Mouse (Mus musculus): ENCODE measurements at regions not wholly inside any gene's neighbourhood (a gene's known extent, or its start where the extent isn't known, plus 50 kb on each side); places are given as distances from the start of the nearest gene placed in this dataset.

DNA sequence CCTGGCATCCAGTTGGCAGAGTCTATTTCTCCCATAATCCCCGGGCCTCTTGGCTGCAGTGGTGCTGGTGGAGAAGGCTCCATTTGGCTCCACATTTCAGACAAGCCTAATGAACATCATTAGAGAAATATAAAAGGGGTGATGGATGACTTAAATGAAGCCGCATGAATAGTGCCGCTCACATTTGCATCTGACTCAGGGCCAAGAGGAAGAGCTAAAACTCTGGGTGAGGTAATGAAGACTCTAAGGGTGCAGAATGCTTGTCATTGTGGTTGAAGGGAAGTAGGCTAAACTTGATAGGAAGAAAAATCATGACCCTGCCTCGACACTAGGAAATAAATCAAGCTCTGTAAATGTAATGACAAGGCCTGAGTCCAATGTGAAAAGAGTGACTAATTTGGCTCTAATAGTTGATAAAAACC lies 298.3 kb upstream of the Gm21798 start:
- DNase-seq (ENCODE audit: extremely low read depth, low read depth, low spot score), result no peak

- DNase-seq (ENCODE audit: extremely low read depth, low read depth, low spot score), result no peak
Measured at GRCm38 (mm10) chr15:64520568-64520967, 296.9 kb upstream of the Gm21798 start.

DNA sequence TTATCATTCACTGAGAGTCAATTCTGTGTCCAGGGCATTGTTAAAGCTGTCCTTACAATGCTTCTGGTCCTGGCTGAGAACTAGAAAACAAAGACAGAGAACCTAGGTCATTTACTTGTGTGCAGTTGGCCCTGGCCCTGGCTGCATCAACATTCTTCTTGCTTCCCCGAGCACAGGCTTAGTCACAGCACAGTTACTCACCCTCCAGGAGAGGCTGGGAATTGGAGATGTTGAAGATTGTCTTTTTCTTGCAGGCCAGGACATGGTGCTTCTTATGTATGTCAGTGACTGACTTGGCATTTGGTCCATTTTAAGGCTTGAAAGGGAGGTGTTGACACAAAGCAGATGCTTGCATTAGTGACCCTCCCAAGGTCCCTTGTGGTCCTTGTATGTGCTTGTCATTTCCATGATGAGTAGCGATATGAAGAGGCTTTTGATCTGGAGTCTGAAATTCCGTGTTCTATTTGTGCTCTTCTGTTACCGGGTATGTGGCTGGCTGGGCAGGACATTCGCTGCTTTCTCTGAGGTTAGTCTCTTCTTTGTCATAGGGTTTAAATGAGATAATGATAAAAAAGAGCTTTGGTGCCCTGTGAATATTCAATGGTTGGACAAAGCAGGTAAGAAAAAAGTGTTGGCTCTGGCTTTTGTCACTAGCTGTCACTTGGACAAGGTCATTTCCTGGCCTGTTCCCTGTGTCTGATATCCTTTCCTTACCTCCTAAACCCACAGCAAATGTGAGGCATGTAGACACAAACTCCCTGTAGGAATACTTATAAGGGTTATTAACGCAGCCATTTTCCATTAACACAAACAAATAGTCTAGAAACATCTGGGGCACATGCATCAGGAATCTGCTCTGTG lies 285.0 kb upstream of the Gm21798 start:
- DNase-seq (ENCODE audit: extremely low read depth, low read depth, low spot score), result no peak

- no peak for DNase-seq (ENCODE audit: extremely low read depth, low read depth, low spot score)
Measured at GRCm38 (mm10) chr15:64533169-64533795, 284.2 kb upstream of the Gm21798 start.

DNA sequence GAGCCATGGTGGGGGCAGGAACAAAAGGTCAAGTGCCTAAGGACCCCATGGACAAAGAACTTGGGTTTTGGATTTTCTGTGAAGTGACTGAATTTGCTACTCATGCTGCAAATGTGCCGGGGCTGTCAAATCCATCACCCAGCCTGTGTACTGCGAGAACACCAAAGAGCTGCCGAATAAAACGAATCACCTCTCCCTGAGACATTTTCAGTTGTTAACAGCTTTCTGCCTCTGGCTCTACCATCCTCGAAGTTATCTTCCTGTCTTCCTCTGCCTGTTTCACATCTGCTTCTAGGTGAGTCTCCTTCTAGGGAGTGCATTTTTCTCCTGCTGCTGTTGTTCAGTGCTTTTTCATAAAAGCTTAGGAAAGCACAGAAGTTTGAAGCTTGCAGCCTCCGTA lies 283.3 kb upstream of the Gm21798 start:
- no peak for DNase-seq (ENCODE audit: extremely low read depth, low read depth, low spot score)

DNA sequence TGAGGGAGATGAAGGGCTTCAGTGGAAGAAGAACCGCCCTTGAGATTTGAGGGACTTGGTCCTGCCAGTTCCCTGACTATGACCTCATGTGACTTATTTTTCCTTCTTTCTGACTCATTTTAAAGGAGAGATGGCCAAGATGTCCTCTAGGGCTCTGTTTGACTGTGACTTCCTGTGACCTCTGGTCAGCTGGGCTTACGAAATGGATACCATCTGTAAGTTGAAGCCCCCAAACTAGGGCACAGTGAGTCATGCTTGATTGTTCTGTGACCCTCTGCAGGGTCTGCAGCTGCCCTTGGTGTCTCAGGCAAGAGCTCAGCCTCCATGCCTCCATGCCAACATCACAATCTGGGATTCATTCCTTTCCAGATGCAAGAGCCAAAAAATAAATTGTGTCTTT lies 282.3 kb upstream of the Gm21798 start:
- DNase-seq (ENCODE audit: extremely low read depth, low read depth, low spot score), result no peak

GRCm38 (mm10) chr15:64541395-64541794 lies 276.1 kb upstream of the Gm21798 start:
- no peak for DNase-seq (ENCODE audit: extremely low read depth, low read depth, low spot score)

DNA sequence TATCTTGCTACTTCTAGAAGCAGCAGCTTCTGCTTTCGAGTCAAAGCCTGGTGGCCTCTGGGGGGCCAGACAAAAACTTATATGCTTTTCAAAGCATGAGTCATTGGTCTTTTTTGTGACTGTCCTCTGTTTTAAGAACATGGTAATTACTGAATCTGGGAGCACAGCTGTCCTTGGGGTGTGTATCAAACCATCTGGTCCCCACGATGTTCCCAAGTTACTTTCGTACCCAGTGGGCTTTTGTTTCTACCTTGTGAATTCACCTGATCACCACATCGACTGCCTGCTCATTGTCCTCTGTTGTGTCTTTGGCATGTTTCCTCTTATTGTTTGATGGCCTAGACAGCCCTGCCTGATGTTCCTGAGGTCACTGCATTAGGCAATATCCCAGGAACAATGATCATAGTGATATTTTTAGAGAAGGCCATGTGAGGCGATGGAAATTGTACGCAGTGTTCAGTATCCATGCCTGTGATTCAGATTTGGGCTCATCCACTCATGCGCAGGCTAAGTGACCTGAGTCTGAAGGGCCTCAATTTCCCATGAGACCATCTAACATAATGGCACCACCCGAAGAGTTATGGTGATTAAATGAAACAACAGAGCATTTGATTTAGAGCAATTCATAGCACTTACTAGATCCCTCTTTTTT lies 275.1 kb upstream of the Gm21798 start:
- no peak for DNase-seq (ENCODE audit: extremely low read depth, low read depth, low spot score)

GRCm38 (mm10) chr15:64542908-64543307 lies 274.6 kb upstream of the Gm21798 start:
- no peak for DNase-seq (ENCODE audit: extremely low read depth, low read depth, low spot score)

DNA sequence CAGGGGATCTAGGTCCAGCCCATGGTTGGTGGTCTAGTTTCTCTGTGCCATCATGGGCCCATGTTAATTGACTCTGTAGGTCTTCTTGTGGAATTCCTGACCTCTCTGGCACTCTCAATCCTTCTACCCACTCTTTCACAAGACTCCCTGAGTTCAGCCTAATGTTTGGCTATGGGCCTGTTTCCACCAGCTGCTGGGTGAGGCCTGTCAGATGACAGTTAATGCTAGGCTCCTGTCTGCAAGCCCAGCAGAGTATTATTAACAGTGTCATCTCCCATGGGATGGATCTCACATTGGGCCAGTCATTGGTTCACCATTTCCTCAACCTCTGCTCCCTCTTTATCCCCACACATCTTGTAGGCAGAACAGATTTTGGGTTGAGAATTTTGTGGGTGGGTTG lies 271.5 kb upstream of the Gm21798 start:
- DNase-seq (ENCODE audit: extremely low read depth, low read depth, low spot score), result no peak

DNA sequence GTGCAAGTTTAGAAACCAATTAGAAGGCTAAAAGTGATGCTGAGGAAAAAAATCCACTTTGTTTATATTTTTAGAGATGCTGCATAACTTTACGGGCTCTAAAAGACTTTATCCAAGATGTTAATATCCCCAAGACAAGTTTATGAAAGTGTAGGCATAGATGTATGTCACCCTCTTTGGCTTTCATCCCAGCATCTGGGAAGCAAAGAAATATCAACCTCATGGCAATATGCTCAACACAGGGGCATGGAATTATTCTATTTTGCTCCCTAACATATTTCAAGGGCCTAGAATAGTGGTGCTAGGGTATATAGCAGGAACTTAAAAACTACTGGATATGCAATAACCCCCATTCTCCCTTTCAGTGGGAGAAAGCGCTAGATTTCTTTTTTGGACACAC lies 260.0 kb upstream of the Gm21798 start:
- no peak for DNase-seq (ENCODE audit: extremely low read depth, low read depth, low spot score)

DNA sequence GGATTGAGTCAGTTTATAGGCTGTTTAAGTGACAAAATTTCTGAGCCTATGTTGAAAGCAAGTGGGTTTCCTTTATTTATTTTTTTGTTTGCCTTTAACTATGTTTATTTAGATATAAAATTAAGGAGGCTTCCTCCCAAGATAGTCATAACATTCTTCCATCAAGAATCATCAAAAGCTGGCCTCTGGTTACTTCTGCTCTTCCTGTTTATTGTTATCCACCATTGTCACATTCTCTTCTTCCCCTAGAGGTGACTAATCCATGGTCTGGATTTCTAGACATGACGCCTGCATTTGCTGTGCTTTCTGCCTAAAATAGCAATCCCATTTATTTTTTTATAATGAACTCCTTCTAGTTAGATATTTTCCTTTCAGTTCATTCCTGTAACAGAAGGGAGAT lies 259.3 kb upstream of the Gm21798 start:
- DNase-seq (ENCODE audit: extremely low read depth, low read depth, low spot score), result no peak

DNA sequence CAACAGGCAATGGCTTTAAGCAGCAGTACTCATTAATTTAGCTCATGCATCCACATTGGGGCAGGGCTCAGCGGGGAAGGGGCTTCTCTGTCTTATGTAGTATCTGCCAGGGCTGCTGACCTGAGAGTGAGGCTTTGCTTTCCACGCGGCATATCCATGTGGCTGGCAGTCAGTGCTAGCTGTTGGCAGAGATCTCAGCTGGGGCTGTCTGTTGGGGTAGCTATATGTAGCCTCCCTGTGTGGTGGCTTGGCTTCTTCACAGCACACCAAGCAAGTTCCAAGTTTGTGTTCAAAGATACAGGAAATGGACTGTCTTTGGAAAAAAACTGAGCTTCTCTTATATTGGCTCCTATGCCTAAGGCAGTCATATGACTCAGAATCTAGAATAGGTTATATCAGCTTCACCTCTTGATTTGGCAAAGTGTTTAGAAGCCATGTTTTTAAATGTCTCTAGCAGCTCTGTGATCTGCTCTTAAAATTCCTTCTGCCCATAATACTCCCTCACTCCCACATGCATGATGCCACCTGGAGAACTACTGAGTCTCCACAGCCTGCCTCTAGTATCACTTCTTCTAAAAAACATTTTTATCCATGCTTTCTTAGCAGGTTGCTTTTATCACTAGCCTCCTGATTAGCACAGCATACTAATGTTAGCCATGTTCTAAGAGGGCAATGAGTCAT lies 254.9 kb upstream of the Gm21798 start:
- DNase-seq (ENCODE audit: extremely low read depth, low read depth, low spot score), result no peak

DNA sequence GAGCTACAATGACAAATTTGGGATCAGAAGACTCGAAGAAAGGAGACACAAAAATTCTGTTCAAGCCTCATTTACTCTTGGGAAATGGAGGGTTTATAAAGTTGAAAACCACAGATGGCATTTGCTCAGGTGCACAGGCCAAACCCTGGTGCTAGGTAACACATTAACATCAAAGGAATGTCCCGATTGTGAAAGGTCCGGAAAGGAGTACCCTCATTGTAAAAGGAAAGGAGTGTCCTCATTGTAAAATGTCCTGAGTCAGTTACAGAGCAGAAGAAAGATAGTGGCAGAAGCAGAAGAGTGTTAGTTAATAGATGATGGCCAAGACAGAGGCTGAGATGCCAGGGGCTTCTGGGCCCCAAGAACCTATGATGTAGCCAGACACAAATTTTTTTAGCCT lies 252.8 kb upstream of the Gm21798 start:
- no peak for DNase-seq (ENCODE audit: extremely low read depth, low read depth, low spot score)

GRCm38 (mm10) chr15:64576891-64577535 lies 240.5 kb upstream of the Gm21798 start:
- DNase-seq (ENCODE audit: extremely low read depth, low read depth, low spot score), result no peak

DNA sequence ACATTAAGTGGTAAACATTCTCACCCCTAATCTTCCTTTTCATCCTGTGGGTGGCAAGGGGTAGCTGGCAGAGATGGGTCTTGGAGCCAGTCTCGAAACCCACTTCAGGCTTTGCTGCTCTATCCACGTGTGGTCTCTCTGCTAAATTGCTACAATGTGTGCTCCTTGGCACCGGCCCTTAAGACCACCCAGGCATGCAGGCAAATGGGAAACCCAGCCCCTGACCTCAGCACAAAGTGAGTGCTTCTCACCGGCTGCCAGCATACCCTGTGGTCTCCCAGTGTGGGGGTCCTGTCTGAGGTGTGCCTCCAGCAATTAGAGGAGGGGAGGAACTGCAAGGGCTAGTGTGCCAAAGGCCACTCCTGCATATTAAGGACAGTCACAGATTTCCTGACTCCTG lies 238.5 kb upstream of the Gm21798 start:
- DNase-seq (ENCODE audit: extremely low read depth, low read depth, low spot score), result no peak

DNA sequence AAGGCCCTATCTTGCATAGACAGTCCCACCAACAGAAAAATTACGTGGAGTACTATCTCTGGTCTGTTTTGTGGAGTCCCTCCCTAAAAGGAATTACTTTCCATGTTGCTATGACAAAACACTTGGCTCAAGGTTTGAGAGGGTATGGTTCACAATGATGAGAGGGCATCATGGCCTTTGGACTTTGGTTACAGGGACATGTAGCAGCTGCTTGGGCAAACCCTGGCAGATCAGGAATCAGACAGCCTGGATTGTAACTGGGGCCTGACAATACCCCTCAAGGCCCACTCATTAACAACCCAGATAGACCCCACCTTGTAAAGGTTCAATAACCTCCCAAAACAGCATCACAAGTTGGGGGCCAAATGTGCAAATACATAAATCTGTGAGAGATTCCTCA lies 237.0 kb upstream of the Gm21798 start:
- DNase-seq (ENCODE audit: extremely low read depth, low read depth, low spot score), result no peak

DNA sequence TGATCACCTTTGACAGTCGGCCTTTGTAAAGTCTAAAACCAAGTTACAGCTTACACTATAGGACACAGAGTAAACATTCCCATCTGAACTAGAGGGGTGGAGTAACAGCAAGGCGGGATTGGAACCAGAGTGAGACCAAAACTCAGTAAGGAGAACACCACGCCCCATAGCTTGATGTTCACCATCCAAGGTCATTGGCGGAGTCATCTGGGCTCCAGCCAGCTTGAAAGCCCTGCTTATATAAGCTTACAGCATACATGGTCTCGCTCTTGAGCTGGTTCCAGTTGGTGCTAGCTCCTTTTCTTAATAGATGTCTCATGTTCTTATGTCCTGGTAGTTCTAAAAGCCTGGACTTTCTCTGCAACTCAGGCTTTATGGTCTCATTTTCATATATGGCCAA lies 236.4 kb upstream of the Gm21798 start:
- no peak for DNase-seq (ENCODE audit: extremely low read depth, low read depth, low spot score)

DNA sequence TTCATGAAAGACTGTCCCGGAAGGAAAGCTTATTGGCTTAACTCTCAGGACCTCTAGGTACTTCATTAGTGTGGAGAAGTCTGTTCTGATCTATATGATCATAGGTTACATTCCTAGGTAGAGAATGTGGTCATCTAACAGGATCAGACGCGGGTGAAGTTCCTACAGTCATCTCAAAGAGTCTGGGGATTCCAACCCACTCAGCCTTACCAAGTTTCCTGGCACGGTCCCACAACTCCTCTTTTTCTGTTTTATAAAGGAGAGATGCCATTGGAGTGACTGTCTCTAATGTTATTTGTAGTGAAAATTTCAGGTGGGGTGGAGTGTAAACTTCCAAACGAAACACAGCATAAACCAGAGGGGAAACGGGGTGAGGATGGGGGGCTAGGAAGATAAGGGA lies 233.4 kb upstream of the Gm21798 start:
- no peak for DNase-seq (ENCODE audit: extremely low read depth, low read depth, low spot score)

DNA sequence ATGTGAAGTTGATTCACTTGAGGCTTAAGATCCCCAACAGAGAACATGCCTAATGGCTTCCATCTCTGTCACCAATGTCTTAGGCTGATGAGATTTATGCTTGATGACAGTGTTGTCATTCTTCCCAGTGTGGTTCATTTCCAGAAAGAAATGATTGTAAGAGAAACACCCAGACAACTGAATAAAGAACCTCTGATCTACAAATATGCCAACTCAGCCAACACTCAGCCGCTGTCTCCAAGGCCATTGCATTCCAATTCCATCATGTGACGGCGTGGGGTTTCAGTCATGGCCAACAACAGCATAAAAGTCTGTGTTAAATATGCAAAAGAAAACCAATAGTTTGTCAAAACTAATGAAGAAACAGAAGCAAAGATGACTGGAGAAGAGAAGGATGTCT lies 230.7 kb upstream of the Gm21798 start:
- no peak for DNase-seq (ENCODE audit: extremely low read depth, low read depth, low spot score)

Measured in fat pad, adult 2 months (tissue).